Comparison of ENCODE assay signal across 11 mouse cellular contexts in genomic region chrX:150955441-150955840, GRCm38 (mm10).
DNase-seq lines count a peak whose midpoint lies in the region; ATAC-seq lines count a peak whose summit lies in the region.
"Had no signal": no experiment of that assay in that cellular context is flagged by ENCODE, and none has a peak within 500 bp of the region (broad histone marks: within the 10 kb centered on the region; RNA-seq: fewer than 3 reads in every experiment).

No protein-coding gene starts in this region.

- no peak for ATAC-seq in hindbrain, embryonic 11.5 days (ENCODE audit: low FRiP score)
- ATAC-seq in hindbrain, embryonic 14.5 days (ENCODE audit: low FRiP score), result no peak
- ATAC-seq in embryonic facial prominence, embryonic 11.5 days (replicated peaks; ENCODE audit: insufficient number of reproducible peaks, low FRiP score, low TSS enrichment, low read depth), result peak; percentile 74

- no peaks in the 10 kb centered on the region for H3K36me3 ChIP-seq in hindbrain, embryonic 11.5 days (ENCODE audit: control insufficient read depth, insufficient read depth, low read length)
- no peaks in the 10 kb centered on the region for H3K36me3 ChIP-seq in hindbrain, embryonic 14.5 days (replicated peaks; ENCODE audit: control insufficient read depth, insufficient read depth)
- no peaks in the 10 kb centered on the region for H3K36me3 ChIP-seq in embryonic facial prominence, embryonic 11.5 days (replicated peaks; ENCODE audit: control insufficient read depth, insufficient read depth, low read depth, low read length)
- H3K36me3 ChIP-seq in heart, embryonic 10.5 days, result no peaks in the 10 kb centered on the region
- H3K36me3 ChIP-seq: liver, embryonic 15.5 days; midbrain, embryonic 13.5 days had no signal

- no peak overlapping the region for H3K27ac ChIP-seq in hindbrain, embryonic 11.5 days (ENCODE audit: low read depth, low read length)
- H3K27ac ChIP-seq in hindbrain, embryonic 14.5 days, result no peak overlapping the region
- 0 out of 2 replicates have a peak overlapping the region, but pooled peaks have one; percentile 13 for H3K27ac ChIP-seq in embryonic facial prominence, embryonic 11.5 days (replicated peaks; ENCODE audit: low read depth, low read length)
- H3K27ac ChIP-seq in heart, embryonic 10.5 days, result peak overlapping the region; percentile 67
- H3K27ac ChIP-seq: liver, embryonic 15.5 days; midbrain, embryonic 13.5 days had no signal

- DNase-seq in hindbrain, embryonic 11.5 days (ENCODE audit: low spot score), result peak; percentile 16
- DNase-seq in hindbrain, embryonic 14.5 days (ENCODE audit: low spot score), result no peak
- peak; percentile 67 for DNase-seq in embryonic facial prominence, embryonic 11.5 days (ENCODE audit: low spot score)
- DNase-seq in heart, embryonic 10.5 days (ENCODE audit: low spot score), result peak; percentile 83
- DNase-seq in mesoderm, embryonic 11.5 days (ENCODE audit: low read depth, low spot score), result peak; percentile 63
- no peak for DNase-seq in right cerebral cortex, postnatal 36 days (ENCODE audit: low spot score in 2 of 2)
- DNase-seq in cerebellum, postnatal 10 days, result no peak
- no peak for DNase-seq in layer of hippocampus, adult 8-10 months (ENCODE audit: low spot score in 2 of 2)
- DNase-seq: cerebellum, adult 9-11 months had no signal

- H3K9ac ChIP-seq in hindbrain, embryonic 11.5 days (ENCODE audit: low read depth, low read length), result no peak overlapping the region
- no peak overlapping the region for H3K9ac ChIP-seq in hindbrain, embryonic 14.5 days
- H3K9ac ChIP-seq in embryonic facial prominence, embryonic 11.5 days (replicated peaks; ENCODE audit: low read length), result no peak overlapping the region
- H3K9ac ChIP-seq: liver, embryonic 15.5 days; midbrain, embryonic 13.5 days had no signal

- H3K9me3 ChIP-seq in hindbrain, embryonic 11.5 days (ENCODE audit: control insufficient read depth, low read length), result no peaks in the 10 kb centered on the region
- no peaks in the 10 kb centered on the region for H3K9me3 ChIP-seq in hindbrain, embryonic 14.5 days (ENCODE audit: control insufficient read depth, low read length)
- H3K9me3 ChIP-seq in embryonic facial prominence, embryonic 11.5 days (replicated peaks; ENCODE audit: control insufficient read depth, low read length), result no peaks in the 10 kb centered on the region
- no peaks in the 10 kb centered on the region for H3K9me3 ChIP-seq in heart, embryonic 10.5 days
- H3K9me3 ChIP-seq: liver, embryonic 15.5 days; midbrain, embryonic 13.5 days had no signal

- H3K4me1 ChIP-seq in hindbrain, embryonic 11.5 days (replicated peaks; ENCODE audit: control insufficient read depth, insufficient read depth, low read length), result no peaks in the 10 kb centered on the region
- H3K4me1 ChIP-seq in hindbrain, embryonic 14.5 days (replicated peaks; ENCODE audit: control insufficient read depth, insufficient read depth, low read length), result no peaks in the 10 kb centered on the region
- H3K4me1 ChIP-seq in embryonic facial prominence, embryonic 11.5 days (ENCODE audit: control insufficient read depth, insufficient read depth, low read length), result no peaks in the 10 kb centered on the region
- no peaks in the 10 kb centered on the region for H3K4me1 ChIP-seq in heart, embryonic 10.5 days
- H3K4me1 ChIP-seq: liver, embryonic 15.5 days; midbrain, embryonic 13.5 days had no signal

- no peak overlapping the region for H3K4me2 ChIP-seq in hindbrain, embryonic 11.5 days (replicated peaks; ENCODE audit: low read depth, low read length)
- H3K4me2 ChIP-seq in hindbrain, embryonic 14.5 days (replicated peaks), result no peak overlapping the region
- H3K4me2 ChIP-seq in embryonic facial prominence, embryonic 11.5 days (ENCODE audit: low read depth, low read length), result no peak overlapping the region
- H3K4me2 ChIP-seq: liver, embryonic 15.5 days; midbrain, embryonic 13.5 days had no signal

- H3K4me3 ChIP-seq in hindbrain, embryonic 11.5 days (ENCODE audit: low read depth, low read length), result no peak overlapping the region
- no peak overlapping the region for H3K4me3 ChIP-seq in hindbrain, embryonic 14.5 days (replicated peaks; ENCODE audit: low read length)
- H3K4me3 ChIP-seq in embryonic facial prominence, embryonic 11.5 days (ENCODE audit: low read depth, low read length), result no peak overlapping the region
- no peak overlapping the region for H3K4me3 ChIP-seq in heart, embryonic 10.5 days
- H3K4me3 ChIP-seq: liver, embryonic 15.5 days had no signal

- H3K27me3 ChIP-seq in hindbrain, embryonic 11.5 days (ENCODE audit: control insufficient read depth, insufficient read depth, low read length), result no peaks in the 10 kb centered on the region
- no peaks in the 10 kb centered on the region; the same call in 1 of the 2 replicates for H3K27me3 ChIP-seq in hindbrain, embryonic 14.5 days (ENCODE audit: control insufficient read depth, insufficient read depth, low read length)
- no peaks in the 10 kb centered on the region for H3K27me3 ChIP-seq in embryonic facial prominence, embryonic 11.5 days (ENCODE audit: control insufficient read depth, insufficient read depth, low read length)
- H3K27me3 ChIP-seq in heart, embryonic 10.5 days (ENCODE audit: insufficient read depth, poor library complexity, severe bottlenecking), result no peaks in the 10 kb centered on the region
- H3K27me3 ChIP-seq: liver, embryonic 15.5 days; midbrain, embryonic 13.5 days had no signal

- whole genome bisulfite sequencing in hindbrain, embryonic 11.5 days, result 53% methylated on average over 2 of the region's 2 CpGs
- WGBS in hindbrain, embryonic 14.5 days, result 41% methylated on average over 2 of the region's 2 CpGs
- 27% methylated on average over 2 of the region's 2 CpGs for WGBS in embryonic facial prominence, embryonic 11.5 days
- 48% methylated on average over 2 of the region's 2 CpGs for WGBS in heart, embryonic 10.5 days

Comparison
In these comparisons a context has a peak if more than half of its experiments do, and no peak if none do; other contexts are left out.
1. DNase-seq: peak in hindbrain, embryonic 11.5 days (single experiment), embryonic facial prominence, embryonic 11.5 days (single experiment), heart, embryonic 10.5 days (single experiment) and mesoderm, embryonic 11.5 days (single experiment); none in hindbrain, embryonic 14.5 days (single experiment), right cerebral cortex, postnatal 36 days (0 of 2), cerebellum, postnatal 10 days (0 of 2) and layer of hippocampus, adult 8-10 months (0 of 2).
2. H3K27ac ChIP-seq: peak in embryonic facial prominence, embryonic 11.5 days (single experiment) and heart, embryonic 10.5 days (single experiment); none in hindbrain, embryonic 11.5 days (single experiment) and hindbrain, embryonic 14.5 days (single experiment).